Mouse (Mus musculus) heart, embryonic 10.5 days (tissue): ENCODE measurements at regions not wholly inside any gene's neighbourhood (a gene's known extent, or its start where the extent isn't known, plus 50 kb on each side); places are given as distances from the start of the nearest gene placed in this dataset.

Source experiments
- DNase-seq: peaks from one replicate; pipeline ENCODE4 v3.0.0-alpha.2; 2017; ENCODE audit warnings: low spot score
- H3K27ac ChIP-seq: fragments of 300-500 bp; sonication (generic); 2 replicates; pipeline ENCODE4 v1.5.1; 2016; ENCODE audit warnings: mild to moderate bottlenecking
- H3K27me3 ChIP-seq: fragments of 300-500 bp; sonication (generic); 2 replicates; pipeline ENCODE4 v1.6.1; 2016; ENCODE audit warnings: mild to moderate bottlenecking; ENCODE audit not compliant: poor library complexity, insufficient read depth, severe bottlenecking
- H3K36me3 ChIP-seq: fragments of 300-500 bp; sonication (generic); 2 replicates; pipeline ENCODE4 v1.6.1; 2016; ENCODE audit warnings: mild to moderate bottlenecking, moderate library complexity
- H3K4me1 ChIP-seq: fragments of 300-500 bp; sonication (generic); 2 replicates; pipeline ENCODE4 v1.6.1; 2016; ENCODE audit warnings: mild to moderate bottlenecking
- H3K4me3 ChIP-seq: fragments of 300-500 bp; sonication (generic); 2 replicates; pipeline ENCODE4 v1.5.1; 2016; ENCODE audit warnings: mild to moderate bottlenecking, moderate library complexity
- H3K9me3 ChIP-seq: fragments of 300-500 bp; sonication (generic); 2 replicates; pipeline ENCODE4 v1.6.1; 2016; ENCODE audit warnings: mild to moderate bottlenecking, moderate library complexity
- WGBS: fragments of 180-500 bp; shearing (Covaris S2); methylation state at CpG from one replicate; pipeline ENCODE4 v1.1.7; 2016; 5-methylcytosine and 5-hydroxymethylcytosine counted together

DNA sequence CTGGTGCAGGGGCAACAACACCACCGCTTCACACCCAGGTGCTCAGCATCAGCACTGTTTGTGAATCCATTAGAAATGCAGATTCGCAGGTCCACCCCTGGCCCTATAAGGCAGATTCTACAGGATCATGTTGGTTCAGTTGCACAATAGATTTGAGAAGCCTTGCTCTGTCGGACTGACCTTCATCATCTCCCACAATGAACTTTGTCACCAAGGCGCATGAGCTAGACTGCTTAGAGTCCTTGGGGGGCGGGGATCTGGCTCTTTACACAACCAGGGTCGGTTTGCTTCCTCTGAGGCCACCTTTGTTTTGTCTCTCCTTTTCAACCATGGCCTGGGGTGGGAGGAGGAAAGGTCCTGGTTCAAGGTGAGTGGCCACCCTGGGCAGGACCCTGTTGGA is 209.7 kb downstream of the Igsf11 start:
- DNase-seq = no peak
- 0 out of 2 replicates have a peak, but pooled peaks cover 3% of the 10 kb centered on the region for H3K27me3 ChIP-seq
- H3K9me3 ChIP-seq = no peaks in the 10 kb centered on the region
- 42% methylated on average over 6 of the region's 6 CpGs for WGBS
- H3K36me3 ChIP-seq = no peaks in the 10 kb centered on the region
- no peaks in the 10 kb centered on the region for H3K4me1 ChIP-seq
- H3K27ac ChIP-seq = no peak overlapping the region
- H3K4me3 ChIP-seq = no peak overlapping the region

DNA sequence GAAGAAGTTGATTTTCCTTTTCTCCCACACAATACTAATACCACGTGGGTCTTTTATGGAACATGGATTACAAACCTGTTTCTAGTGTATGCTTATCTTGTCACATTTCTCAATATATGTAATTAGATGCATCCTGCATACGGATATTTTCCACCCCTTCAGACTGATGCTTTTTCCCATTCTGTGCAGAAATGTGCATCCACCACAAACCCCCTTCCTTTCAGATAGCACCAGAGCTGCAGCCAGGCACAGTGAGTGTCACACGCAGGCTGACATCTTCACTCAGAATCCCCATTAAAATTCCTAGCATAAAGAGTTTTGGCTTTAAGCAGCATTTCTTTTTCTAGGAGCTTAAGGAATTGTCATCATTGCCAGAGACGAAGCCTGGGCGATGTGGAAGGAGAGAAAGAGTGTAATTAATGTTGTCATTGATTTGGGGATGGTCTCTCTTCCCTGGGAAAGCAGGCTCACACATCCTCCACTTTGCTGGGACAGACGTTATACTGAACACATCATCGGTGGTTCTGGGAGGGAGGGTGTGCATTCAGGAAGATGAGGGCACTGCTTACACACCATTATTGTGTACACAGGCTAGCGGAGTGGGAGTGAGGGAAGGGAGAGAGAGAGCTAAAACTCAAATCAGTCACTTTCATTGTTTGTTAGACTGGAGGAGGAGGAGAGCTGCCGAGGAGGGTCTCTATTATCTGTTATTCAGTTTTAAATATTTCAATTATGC is 211.1 kb downstream of the Igsf11 start:
- H3K4me3 ChIP-seq = no peak overlapping the region
- H3K4me1 ChIP-seq = no peaks in the 10 kb centered on the region
- WGBS = 67% methylated on average over 9 of the region's 9 CpGs
- DNase-seq = no peak
- no peaks in the 10 kb centered on the region for H3K9me3 ChIP-seq
- 0 out of 2 replicates have a peak, but pooled peaks cover 3% of the 10 kb centered on the region for H3K27me3 ChIP-seq
- H3K36me3 ChIP-seq = no peaks in the 10 kb centered on the region
- no peak overlapping the region for H3K27ac ChIP-seq

DNA sequence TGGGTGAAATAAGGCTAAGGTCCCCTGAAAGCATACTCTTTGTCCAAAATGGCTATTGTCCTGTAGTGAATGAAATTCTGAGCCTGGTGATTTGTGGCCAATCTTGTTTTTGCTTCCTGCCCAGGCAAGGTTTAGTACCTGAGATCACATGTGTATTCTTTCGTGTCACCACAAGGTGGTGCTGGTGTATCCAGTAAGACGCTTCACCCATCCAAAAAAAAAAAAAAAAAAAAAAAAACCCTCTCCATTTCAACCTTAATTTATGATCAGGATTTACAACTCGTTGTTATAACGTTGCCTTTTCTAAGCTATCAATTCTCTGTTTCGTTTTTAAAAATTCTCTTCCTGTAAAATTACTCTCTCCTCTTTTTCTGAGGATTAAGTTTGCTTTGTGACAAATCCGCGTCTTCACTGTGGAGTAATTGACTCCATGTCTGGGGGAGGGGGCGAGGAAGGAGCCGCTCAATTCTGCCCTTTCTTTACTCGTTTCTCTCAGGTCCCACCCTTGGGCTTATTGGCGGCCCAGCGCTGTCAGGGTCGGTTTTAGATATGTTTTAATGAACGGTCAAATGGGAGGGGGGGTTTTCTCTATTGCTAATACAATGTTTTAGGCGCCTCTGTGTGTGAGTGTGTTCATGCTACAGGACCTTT is 217.0 kb downstream of the Igsf11 start:
- no peaks in the 10 kb centered on the region for H3K27me3 ChIP-seq
- H3K36me3 ChIP-seq = no peaks in the 10 kb centered on the region
- H3K4me3 ChIP-seq = 0 out of 2 replicates have a peak overlapping the region, but pooled peaks have one; percentile 3
- WGBS = 46% methylated on average over 15 of the region's 15 CpGs
- no peaks in the 10 kb centered on the region for H3K4me1 ChIP-seq
- no peak for DNase-seq
- H3K9me3 ChIP-seq = no peaks in the 10 kb centered on the region
- H3K27ac ChIP-seq = no peak overlapping the region

DNA sequence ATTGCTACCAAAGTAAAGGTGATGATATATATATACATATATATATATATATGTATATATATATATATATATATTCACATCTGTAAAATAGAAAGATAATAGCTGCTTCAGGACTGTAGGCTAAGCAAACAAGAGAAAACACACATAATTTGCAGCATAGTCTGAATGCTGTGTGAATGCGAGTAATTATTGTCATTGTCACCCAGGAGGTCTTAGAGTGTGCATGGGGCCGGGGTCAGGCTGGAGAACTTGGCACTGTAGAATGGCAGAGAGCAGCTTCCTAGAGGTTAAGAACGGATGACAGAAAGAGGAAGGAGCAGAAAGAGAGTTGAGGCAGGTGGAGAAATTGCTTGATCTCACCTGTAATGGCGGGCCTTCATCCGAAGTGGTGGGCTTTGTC is 217.6 kb downstream of the Igsf11 start:
- H3K27me3 ChIP-seq = no peaks in the 10 kb centered on the region
- no peaks in the 10 kb centered on the region for H3K9me3 ChIP-seq
- DNase-seq = no peak
- no peaks in the 10 kb centered on the region for H3K36me3 ChIP-seq
- no peak overlapping the region for H3K27ac ChIP-seq
- WGBS = 84% methylated on average over 5 of the region's 5 CpGs
- H3K4me1 ChIP-seq = no peaks in the 10 kb centered on the region
- no peak overlapping the region for H3K4me3 ChIP-seq

DNA sequence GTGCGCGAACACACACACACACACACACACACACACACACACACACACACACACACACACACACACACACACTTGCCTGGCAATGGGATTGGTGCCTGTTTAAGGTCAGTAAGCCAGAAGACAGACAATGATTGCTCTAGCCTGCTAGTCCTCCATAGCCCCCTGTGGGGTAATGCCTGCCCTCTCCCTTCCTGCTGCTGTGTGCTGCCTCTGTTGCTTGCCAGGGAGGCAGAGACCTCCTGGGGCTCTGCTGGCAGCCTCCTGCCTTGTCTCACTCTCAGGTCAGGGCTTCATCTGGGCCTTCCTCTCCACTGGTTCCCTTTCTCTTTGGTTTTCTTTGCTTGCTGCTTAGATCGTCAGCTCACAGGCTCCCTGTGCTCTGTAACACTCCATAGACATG is 225.6 kb downstream of the Igsf11 start:
- Histone ChIP-seq H3K9me3 (no peaks in the 10 kb centered on the region), H3K36me3 (no peaks in the 10 kb centered on the region), H3K27ac (no peak overlapping the region), H3K27me3 (no peaks in the 10 kb centered on the region), H3K4me1 (no peaks in the 10 kb centered on the region), H3K4me3 (no peak overlapping the region)
- no peak for DNase-seq
- WGBS = 74% methylated on average over 3 of the region's 3 CpGs

DNA sequence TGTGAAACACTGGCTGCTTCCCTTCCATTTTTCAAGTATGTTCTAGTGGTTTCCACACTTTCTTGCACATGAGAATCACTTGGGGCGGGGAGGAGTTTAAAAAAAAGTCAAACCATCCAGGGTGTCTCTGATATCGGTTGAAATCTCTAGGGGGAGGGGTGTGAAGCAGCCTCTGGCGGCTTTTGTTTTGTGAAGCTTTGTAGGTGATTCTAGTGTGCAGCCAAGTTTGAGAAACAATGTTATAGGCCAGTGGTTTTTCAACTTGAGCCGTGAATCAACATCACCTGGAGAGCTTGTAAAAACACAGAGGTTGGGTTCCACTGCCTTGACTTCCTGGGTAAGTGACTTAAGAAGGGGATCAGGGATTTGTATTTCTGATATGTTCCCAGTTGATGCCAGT is 227.3 kb downstream of the Igsf11 start:
- no peaks in the 10 kb centered on the region for H3K9me3 ChIP-seq
- no peaks in the 10 kb centered on the region for H3K36me3 ChIP-seq
- no peak overlapping the region for H3K4me3 ChIP-seq
- DNase-seq = no peak
- no peaks in the 10 kb centered on the region for H3K27me3 ChIP-seq
- no peaks in the 10 kb centered on the region for H3K4me1 ChIP-seq
- WGBS = 34% methylated on average over 4 of the region's 4 CpGs
- H3K27ac ChIP-seq = no peak overlapping the region

DNA sequence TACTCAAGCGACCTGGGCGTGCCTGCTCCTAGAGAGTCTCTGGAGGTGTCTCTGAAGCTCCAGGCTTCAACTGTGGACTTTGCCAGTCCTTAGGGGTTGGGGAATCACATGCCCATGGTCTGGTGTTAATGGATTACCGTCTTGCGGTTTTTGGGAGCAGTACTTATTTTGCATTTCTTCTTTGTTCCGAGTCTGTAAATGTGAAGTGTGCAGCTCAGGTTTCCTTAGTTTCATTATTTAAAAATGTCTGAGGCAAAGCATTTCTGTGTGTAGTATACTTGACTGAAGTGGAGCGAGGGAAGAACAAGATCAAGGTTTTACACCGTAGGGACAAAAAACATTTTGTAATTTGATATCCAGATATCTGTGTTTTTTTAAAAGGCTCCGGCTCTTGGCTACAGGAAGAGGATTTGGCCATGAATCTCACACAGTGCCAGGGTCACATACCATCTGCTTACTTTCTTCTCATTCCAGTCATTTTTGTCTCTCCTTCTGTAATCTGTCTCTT is 231.0 kb downstream of the Igsf11 start:
- no peaks in the 10 kb centered on the region for H3K36me3 ChIP-seq
- H3K4me1 ChIP-seq = no peaks in the 10 kb centered on the region
- no peak overlapping the region for H3K27ac ChIP-seq
- WGBS = 63% methylated on average over 8 of the region's 8 CpGs
- no peaks in the 10 kb centered on the region for H3K27me3 ChIP-seq
- no peak for DNase-seq
- H3K9me3 ChIP-seq = no peaks in the 10 kb centered on the region
- no peak overlapping the region for H3K4me3 ChIP-seq

DNA sequence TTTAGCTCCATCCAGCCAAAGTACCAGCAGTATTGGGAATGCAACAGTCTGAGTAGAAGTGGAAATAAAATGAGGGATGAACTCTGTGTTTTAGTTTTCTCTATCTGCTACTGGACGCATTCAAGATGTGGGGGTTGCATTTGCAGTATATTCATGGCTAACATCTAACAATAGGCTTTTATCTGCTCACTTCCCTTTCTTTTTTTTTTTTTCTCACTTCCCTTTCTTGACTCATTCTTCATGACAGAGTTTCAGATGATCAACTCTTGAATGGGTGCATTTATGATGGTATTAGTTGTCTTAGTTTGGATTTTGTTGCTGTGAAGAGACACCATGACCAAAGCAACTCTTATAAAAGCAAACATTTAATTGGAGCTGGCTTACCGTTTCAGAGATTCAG is 240.0 kb downstream of the Igsf11 start:
- no peak for DNase-seq
- H3K4me1 ChIP-seq = no peaks in the 10 kb centered on the region
- H3K27me3 ChIP-seq = no peaks in the 10 kb centered on the region
- no peak overlapping the region for H3K4me3 ChIP-seq
- no peaks in the 10 kb centered on the region for H3K36me3 ChIP-seq
- no peaks in the 10 kb centered on the region for H3K9me3 ChIP-seq
- no peak overlapping the region for H3K27ac ChIP-seq
- WGBS = 72% methylated on average over 2 of the region's 2 CpGs

DNA sequence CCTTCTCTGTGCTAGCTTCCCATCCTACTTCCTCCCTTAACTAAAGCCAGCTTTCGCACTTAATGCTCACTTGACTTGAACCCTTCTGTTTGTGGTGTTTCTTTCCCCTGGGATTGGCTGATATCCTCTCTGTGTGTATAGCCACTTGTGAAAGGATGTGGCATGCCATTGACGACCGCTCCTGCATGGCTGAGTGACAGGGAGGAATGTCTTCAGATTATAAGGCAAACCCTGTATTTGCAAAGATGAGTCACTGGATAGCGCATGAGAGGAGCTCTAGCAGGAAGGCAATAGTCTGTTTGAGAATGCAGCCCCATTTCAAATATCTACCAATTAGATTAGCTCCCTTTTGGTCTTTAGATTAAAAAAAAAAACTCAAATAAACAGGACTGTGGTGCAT is 243.3 kb downstream of the Igsf11 start:
- Histone ChIP-seq H3K4me3 (no peak overlapping the region), H3K36me3 (no peaks in the 10 kb centered on the region), H3K27ac (no peak overlapping the region), H3K27me3 (no peaks in the 10 kb centered on the region), H3K4me1 (no peaks in the 10 kb centered on the region), H3K9me3 (no peaks in the 10 kb centered on the region)
- 47% methylated on average over 4 of the region's 4 CpGs for WGBS
- no peak for DNase-seq

DNA sequence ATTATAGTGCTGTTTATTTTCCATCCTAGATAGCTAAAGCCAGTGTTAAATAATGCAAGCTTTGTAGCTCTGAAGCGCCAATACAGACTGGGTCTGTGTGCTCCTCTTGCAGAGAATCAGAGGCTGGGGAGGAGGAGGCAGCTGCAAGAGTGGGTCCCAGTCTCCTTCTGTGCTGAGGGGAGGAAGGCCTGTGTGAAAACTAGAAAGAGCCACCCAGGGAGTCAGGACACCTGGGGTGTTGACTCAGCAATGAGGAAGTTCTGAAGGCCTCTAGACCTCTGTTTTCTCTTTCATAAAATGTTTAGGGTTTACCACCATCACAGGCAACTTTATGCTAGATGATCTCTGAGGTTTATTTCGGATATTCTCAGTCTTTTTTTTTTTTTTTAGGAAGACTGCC is 254.7 kb downstream of the Igsf11 start:
- no peaks in the 10 kb centered on the region for H3K27me3 ChIP-seq
- no peak for DNase-seq
- H3K4me1 ChIP-seq = no peaks in the 10 kb centered on the region
- no peak overlapping the region for H3K27ac ChIP-seq
- H3K36me3 ChIP-seq = no peaks in the 10 kb centered on the region
- 49% methylated on average over 2 of the region's 2 CpGs for WGBS
- no peak overlapping the region for H3K4me3 ChIP-seq
- H3K9me3 ChIP-seq = no peaks in the 10 kb centered on the region

DNA sequence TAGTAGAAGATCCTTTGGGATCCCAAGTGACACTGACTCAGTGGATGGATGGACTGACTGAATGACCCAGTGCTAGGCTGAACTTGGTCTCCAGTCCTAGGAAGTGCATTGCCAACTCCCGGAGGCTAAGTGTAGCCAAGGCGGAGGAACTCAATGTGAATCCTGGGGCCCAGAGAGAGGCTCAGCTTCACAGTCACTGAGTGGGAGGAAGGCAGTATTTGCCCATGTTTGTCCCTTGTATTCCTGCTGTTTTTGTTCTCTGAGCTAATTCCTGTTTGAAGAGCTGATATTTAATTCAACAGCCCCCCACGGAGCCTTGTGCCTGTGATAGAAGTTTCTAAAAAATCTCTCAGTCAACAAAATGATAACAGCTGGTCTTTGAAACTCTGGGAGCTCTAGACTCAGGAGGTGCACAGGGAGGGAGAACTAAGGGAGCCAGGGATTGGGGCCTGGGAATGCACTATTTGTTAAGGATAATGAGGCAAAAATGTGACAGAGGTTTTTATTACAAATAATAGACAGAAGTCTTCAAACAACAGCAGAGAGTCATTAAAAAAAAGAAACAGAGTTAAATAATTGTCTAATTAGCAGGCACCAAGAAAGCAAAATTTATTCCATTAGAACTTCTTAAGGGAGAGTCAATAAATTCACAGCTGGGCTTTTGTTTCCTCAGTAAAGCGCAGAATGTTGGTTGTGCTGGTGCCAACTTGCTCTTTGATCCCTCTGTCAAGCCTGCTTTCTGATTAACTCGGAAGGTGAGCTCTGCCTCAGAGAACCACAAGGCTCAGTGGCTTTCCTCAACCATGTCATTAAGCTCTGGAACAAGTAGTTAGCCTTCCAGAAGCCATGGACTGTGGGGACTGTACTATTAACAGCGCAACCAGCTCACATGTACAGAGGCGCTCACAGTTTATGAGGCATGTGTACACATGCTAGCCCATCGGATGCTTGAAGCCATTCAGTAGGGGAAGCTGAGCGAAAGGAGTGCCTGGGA is 259.2 kb downstream of the Igsf11 start:
- no peaks in the 10 kb centered on the region for H3K4me1 ChIP-seq
- no peaks in the 10 kb centered on the region for H3K9me3 ChIP-seq
- no peak overlapping the region for H3K27ac ChIP-seq
- 69% methylated on average over 9 of the region's 9 CpGs for WGBS
- no peaks in the 10 kb centered on the region for H3K36me3 ChIP-seq
- DNase-seq = no peak
- H3K4me3 ChIP-seq = no peak overlapping the region
- no peaks in the 10 kb centered on the region for H3K27me3 ChIP-seq

DNA sequence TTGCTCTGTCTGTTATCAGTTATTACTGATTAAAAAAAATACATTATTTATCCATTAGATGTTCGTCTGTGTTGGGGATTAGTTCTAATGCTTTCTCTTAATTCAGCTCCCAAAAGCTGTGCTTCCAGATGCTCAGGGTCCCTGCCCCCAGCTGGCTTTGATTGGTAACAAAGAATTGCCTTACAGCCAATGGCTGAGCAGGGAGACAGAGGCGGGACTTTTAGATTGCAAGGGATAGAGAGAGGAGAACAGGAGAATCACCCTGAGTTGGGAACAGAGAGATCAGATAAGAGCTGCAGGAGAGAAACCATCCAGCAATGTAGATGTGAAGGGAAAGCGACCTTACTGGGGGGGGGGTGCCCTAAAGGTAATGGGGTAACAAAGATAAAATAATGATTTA is 266.4 kb downstream of the Igsf11 start:
- DNase-seq = no peak
- no peaks in the 10 kb centered on the region for H3K9me3 ChIP-seq
- no peaks in the 10 kb centered on the region for H3K27me3 ChIP-seq
- H3K4me3 ChIP-seq = no peak overlapping the region
- H3K36me3 ChIP-seq = no peaks in the 10 kb centered on the region
- 20% methylated on average over 3 of the region's 3 CpGs for WGBS
- H3K4me1 ChIP-seq = no peaks in the 10 kb centered on the region
- no peak overlapping the region for H3K27ac ChIP-seq

DNA sequence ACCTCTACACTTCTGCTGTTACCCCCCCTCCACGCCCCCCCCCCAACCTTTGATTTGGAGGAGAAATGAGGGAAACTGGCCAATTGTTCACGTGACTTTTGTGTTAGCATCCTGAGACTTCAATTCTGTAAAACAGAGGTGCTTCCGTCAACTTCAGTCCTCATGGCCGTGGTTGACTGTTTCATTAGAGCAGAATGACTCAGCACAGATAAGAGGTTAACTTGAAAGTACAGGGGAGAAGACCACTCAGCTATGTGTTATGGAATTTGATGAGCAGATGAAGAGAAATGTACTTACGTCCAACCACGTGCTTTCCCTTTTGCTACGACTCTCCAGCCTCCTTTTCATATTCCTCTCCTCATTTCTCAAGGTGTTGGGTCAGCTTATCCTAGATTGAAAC is 267.3 kb downstream of the Igsf11 start:
- Histone ChIP-seq H3K36me3 (no peaks in the 10 kb centered on the region), H3K4me3 (no peak overlapping the region), H3K9me3 (no peaks in the 10 kb centered on the region), H3K4me1 (no peaks in the 10 kb centered on the region), H3K27me3 (no peaks in the 10 kb centered on the region), H3K27ac (no peak overlapping the region)
- no peak for DNase-seq
- WGBS = 70% methylated on average over 7 of the region's 7 CpGs
